Mouse (Mus musculus) fibroblast of lung, adult 2 months (primary cell): ENCODE data around the gene Rfc1.

Source experiments
- DNase-seq: peaks from one replicate; pipeline ENCODE4 v3.0.0-alpha.2; 2011; ENCODE audit warnings: low read depth

The Rfc1 gene

DNA sequence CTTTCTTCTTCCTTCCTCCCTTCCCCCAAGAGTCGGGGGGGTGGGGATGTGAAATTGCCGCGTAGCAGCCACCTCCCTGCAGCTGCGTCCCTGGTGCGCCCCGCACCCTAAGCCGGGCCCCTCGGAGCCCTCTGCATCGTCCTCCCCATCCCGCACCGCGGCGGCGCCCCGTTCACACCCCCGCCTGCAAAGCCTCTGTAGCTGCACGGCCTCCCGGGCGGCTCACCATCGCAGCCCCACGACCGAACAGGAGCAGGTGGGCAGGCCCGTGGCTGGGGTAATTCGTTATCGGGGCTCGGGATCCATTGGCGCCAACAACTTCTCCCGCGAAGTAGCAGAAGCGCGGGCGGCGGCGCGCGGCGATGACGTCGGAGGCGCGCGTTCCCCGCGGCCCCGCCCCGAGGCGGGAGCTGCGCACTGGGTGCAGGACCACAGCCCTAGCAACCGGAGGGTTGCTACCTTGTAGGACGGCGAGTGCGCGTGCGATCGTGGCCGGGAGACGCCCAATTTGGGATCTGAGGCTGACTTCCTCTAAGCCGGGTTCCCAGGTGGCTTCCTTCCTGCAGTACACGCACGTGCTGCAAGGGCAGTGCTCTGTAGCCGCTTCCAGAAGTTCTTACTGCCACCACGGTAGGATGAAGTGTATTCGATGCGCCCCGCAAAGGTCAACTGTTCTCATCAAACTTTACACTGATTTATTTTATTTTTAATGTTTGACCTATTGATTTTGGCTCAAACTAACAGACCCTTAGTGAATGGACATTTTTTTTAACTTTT is at the start of gene Rfc1:
Gene Rfc1, minus strand, starts transcription at position 373 of the 777 bp plus-strand sequence.
- DNase-seq = peak; percentile 76

DNA sequence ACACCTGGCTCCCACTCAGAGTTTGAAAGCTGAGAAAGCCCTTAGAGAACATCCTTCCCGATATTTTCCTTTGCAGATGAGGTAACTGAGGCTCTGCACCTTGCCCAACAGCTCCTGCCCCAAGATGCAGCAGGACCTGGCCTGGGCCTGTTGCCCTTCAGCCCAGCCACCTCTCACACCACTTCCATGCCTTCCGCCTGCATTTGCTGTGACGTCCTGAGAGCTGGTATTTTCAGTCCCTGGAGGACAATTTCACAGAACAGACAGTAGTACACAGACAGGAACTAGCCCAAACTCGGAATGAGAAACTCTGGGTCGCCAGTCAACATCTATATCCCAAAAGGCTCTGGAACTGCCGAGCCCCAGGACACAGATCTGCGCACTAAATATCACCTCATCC is 39.3 kb upstream of the Rfc1 start:
- no peak for DNase-seq

DNA sequence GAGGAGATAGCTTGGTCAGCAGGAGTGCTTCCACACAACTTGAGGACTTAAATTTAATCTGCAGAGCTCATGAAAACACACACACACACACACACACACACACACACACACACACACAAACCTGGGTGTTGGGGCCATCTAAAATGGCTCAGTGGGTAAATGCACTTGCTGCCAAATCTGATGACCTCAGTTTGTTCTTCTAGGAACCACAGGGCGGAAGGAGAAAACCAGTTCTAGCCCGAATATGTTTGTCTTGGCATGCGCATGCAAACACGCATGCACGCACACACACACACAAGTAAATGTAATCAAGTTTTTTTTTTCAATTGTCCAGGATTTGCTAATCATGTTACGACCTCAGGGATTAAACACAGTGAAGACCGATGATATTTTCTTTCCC is 36.1 kb upstream of the Rfc1 start:
- DNase-seq = no peak

DNA sequence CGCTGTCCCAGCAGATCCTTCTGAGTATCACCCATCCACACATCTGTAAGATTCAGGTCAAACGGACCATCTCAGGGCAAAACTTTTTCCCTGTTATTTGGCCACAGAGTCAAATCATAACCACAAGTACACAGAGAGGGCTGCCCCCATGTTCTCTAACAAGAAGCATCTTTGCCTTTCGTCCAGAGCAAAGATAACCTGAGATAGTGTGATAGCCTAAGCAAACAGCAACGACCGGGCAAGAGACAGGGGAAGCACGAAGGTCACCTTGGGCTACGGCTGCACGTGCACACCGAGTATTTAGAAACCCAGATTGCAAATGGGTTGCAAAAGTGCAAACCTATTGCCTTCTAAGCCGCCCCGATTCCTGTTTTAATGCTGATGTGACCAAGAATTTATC is 32.4 kb upstream of the Rfc1 start:
- DNase-seq = no peak

DNA sequence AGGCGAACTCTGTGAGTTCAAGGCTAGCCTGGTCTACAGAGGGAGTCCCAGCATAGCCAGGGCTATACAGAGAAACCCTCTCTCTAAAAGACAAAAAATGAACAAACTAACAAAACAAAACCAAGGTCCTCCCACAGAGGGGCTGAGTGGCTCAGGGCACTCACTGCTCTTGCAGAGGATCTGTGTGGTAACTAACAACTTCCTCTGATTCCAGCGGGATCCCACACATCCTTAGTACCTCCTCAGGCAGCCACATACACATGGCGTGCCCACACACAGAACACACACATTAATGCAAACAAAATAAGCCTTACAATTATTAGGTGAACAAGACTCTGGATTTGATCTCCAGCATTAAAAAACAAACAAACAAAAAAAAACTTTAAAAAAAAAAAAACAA is 22.3 kb upstream of the Rfc1 start:
- DNase-seq = no peak

DNA sequence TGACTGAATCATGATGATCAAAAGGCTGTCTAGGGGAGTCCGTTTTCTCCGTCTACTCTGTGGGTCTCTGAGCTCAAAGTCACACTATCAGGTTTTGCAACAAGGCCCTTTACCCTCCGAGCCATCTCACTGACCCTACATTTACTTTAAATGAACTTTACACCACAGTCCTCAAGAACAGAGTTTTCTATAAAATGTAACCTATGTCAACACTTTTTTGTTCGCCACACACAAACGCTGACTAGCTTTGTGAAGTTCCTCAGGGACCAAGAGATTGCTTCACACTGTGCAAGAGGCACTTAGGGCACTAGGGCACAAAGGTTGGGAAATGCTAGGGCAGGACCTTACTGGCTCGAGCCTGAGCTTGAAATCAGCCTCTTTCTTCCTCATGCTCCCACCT is 21.4 kb upstream of the Rfc1 start:
- no peak for DNase-seq

DNA sequence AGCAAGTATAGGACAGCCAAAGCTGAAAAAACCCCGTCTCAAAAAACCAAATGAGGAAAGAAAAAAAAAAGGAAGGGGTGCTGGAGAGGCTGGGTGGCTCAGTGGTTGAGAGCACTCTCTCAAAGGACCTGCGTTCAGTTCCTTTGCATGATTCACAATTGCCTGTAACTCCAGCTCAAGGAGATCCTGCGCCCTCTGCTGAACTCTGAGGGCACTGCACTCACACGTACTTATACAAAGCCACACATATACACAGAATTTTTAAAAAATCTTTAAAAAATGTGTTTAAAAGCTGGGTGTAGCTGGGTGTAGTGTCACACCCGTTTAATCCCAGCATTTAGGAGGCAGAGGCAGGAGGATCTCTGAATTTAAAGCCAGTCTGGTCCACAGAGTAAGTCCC is 19.5 kb upstream of the Rfc1 start:
- DNase-seq = no peak

DNA sequence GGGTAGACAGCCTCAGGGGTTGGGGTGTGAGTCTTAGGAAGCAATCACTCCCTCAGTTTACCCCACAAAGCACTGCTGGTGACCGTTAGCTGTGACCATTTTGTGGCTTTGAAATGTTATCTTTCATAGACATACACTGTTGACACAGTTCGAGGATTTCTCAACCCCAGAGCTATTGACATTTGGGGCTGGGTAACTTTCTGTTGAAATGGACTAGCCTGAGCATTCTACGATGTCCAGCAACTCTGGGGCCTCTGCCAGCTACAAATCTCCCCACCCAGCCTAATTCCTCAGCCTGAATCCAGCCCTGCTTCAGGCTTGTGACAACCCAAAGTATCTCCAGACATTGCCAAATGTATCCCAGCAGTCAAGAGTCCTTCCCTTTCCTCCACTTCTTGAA is 18.6 kb upstream of the Rfc1 start:
- no peak for DNase-seq

DNA sequence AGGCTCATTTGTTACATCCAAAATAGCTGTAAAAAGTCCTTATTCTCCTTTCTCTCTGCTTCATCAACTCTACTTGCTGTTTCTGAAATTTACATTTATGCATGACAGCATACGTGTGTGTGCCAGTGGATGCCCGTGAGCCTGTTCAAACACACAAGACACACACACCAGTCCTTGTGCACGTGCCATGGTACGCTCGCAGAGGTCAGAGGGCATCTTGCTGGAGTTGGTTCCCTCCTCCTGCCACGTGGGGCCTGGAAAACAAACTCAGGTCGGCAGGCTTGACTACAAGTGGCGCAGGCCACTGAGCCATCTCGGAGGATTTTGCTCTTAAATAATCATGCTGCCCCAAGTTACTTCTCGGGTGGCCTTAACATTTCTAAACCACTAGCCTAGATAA is 15.0 kb upstream of the Rfc1 start:
- no peak for DNase-seq

DNA sequence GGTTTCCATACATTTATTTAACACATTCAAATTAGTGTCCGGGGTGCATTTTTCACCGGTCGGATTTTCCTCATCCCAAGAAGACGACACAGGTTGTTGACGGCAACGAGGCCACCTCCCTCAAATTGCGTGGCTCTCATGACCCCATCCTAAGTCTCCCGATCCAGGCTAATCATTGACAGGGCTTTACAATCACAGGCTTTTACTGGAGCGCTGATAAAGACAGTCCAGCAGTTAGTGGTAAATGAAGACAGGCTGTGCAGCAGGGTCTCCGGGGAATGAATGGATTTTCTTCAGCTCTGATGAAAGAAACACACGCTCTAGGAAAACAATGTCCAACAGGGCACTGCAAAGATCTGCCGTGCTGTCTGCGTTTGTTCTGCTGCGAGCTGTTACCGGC is 12.7 kb upstream of the Rfc1 start, which contains the start of gene Klb:
Gene Klb, plus strand, starts transcription at position 147 of the 400 bp plus-strand sequence.
- no peak for DNase-seq

DNA sequence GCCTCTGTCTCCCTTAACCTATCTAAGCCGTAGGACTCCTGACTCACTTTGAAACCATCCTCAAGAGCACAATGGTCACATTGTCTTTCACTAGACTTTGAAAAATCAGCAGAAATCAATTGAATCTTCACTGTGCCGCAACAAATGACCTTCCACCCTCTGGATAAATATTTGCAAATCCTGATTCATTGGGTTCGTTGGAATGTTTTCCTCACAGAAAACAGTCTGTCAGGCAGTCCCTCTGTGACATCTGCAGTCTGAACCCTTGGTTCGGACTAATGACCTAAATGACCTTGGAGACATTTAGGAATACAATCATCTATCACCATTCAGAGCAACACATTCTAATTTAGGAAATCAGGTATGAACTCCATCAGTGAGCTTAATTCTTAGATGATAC is 4.7 kb upstream of the Rfc1 start:
- DNase-seq = no peak

DNA sequence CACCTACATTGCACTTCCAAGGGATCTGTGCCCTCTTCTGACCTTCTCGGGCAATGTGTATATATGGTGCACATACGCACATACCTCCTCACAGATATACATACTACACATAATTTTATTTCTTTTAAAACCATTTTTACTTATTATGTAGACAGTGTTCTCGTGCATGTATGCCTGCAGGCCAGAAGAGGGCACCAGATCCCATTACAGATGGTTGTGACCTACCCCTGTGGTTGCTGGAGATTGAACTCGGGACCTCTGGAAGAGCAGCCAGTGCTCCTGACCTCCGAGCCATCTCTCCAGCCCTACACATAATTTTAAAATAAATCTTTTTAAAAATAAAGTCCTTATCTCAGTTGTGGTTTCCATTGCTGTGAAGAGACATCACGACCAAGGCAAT is 2.9 kb upstream of the Rfc1 start:
- no peak for DNase-seq

DNA sequence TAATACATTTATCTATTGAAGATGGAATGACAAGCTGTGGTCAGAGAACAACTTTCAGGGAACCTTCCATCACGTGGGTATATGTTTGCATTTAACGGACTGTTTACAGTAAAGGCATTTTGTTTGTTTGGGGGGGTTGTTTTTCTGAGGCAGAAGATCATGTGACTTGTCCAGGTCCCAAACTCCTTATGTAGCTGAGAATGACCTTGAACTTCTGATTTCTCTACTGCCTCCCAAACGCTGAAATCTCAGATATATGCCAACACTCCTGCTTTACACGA is 545 bp upstream of the Rfc1 start:
- no peak for DNase-seq

DNA sequence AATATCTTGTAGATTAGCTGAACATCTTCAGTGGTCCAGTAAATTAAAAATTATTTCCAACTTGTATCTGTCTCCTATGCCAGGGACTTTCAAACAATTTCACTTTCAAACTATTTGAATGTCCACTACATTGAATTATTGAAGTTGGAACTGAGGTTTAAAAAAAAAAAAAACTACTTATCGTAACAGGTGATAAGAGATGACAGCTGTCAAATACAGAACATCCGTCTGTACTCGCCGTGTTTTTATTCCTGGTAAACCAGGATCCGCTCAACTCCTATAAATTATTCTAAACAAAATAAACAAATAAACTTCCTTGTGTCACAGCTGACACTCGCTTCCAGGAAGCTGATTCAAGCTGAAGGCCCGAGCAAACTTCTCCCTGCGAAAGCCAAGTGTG is 682 bp downstream of the Rfc1 start:
- DNase-seq = no peak

DNA sequence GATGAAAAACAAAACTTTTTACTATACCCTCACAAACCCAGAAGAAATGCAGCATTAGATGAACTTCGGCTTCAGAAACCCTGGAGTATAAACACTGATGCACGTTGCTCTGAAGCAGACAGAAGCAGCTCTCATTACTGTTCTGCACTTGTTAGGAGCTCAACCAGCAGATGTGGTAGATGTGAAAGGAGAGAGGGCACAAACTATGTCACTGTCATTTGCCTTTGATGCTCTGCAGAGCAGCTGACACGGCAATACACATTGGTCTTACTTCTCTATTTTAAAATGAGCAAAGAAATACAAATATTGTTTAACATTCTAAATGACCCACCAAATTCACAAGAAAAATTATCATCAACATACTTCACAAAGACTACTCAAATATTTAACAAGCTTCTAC is 5.5 kb downstream of the Rfc1 start:
- no peak for DNase-seq

DNA sequence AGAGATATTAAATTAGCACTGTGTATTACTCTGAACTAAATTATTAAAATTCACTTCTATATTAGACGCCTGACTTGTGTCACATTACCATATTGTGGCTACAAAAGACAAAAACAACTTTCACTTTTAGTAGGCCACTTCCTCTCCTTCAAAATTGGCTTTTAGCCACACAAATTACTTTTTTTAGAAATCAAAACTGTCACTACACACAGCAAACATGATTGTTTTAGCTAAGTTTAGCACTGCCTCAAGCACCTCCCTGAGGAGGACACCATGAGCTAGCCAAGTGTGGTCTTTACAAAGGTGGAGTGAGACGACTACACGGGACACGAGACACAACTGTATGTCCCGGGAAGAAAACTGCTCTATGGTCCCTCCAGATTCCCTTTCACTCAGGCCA is 9.3 kb downstream of the Rfc1 start:
- DNase-seq = no peak

DNA sequence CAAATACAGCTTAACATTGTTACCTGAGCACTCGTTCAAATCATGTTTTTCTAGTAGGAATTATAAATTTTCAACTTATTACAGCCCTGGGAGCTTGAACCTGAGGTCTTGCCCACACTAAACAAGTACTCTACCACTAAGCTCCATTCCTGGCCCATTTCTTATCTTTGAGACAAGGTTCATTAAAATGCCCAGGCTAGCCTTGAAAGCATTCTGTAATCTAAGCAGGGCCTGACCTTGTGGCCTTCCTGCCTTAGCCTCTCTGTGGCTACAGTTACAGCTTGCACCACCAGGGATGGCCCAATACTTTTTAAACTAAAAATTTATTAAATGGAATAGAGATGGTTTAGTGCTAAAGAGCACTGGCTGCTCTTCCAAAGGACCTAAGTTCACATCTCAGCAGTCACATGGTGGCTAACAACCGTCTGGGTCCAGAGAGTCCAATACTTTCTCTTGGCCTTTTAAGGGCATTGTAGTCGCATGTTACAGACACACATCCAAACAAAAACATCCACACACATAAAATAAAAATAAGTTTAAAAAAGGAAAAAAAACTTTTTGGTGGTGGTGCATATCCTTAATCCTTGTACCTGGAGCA is 10.6 kb downstream of the Rfc1 start:
- no peak for DNase-seq

DNA sequence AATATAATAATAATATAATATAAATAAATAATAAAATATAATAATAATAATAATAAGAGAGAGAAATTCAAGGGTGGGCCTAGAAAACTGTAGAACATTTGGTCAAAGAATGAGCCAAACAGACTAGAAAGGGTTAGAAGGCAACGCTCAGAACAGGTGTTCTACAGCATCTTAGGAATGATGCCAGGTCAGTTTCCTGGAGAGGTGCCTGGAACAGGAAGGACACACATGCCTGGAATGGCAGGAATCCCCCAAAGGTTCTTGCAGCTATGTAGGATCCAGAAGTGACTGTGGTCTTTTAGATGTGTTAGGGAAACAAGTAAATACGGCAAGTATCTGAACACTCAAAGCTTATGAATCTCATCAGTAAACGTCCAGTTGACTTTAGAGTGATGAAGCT is 11.2 kb downstream of the Rfc1 start:
- no peak for DNase-seq

DNA sequence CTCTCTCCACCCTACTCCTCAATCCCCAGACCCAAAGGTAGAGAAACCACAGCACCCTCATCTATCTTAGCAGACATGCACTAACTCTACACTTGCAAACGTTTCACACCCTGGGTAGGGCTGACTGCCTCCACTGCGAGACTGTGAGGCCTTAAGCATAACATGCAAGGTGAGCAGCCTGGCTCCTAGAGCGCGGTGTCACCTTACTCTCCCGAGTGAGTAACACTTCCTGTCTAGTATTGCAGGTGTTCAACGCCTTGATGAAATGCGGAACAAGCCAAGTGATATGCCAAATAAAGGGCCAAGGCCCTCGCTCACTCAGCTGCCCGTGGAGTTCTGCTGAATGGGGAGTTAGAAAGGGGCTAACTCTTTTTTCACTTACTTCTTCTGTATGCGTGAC is 13.3 kb downstream of the Rfc1 start:
- DNase-seq = no peak

DNA sequence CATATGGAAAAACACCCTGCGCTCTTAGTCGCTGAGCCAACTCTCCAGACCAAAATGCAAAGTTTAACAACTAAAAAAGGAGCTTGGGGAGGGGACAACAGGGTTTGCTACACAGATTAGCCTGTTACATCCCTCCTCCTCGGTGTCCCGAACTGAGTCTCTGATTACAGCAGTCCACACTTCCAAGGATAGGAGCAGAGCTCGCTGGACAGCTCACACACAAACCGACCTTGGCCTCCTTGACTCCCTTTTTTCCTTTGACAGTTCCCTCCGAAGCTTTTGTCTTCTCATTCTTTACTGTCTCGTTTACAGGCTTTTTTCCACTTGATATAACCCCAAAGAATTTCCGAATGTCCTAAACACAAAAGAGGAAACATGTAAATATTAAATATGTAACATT is 16.3 kb downstream of the Rfc1 start:
- no peak for DNase-seq

DNA sequence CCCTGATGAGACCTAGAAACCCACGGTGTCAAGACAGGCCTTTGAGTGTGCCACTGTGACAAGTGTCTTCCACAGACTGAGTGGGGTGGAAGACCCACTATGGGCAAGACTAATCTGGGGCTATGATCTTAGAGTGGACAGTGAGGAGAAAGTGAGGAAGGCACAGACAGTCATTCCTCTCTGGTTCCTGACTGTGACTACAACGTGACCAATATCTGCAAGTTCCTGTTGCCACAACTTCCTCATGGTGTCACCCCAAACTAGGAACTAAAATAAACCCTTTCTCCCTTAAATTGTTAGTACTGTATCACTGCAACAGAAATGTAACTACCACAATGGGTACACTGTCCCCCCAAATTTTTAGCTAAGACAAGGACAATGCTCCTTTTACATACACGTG is 26.6 kb downstream of the Rfc1 start:
- DNase-seq = no peak

DNA sequence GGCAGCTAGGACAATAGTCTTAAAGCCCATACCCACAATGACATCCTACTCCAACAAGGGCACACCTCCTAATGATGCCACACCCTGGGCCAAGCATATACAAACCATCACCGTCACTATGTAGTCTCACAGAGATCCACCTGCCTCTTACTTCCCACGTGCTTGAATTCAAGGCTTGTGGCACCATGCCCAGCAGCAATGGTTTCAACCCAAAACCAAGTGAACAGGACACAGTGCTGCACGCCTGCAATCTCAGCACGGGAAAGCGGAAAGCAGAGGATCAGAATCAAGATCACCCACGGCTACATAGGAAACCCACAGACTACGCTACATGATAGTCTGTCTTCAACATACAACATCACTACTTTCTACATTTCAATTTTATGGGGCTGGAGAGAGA is 27.3 kb downstream of the Rfc1 start:
- DNase-seq = no peak

DNA sequence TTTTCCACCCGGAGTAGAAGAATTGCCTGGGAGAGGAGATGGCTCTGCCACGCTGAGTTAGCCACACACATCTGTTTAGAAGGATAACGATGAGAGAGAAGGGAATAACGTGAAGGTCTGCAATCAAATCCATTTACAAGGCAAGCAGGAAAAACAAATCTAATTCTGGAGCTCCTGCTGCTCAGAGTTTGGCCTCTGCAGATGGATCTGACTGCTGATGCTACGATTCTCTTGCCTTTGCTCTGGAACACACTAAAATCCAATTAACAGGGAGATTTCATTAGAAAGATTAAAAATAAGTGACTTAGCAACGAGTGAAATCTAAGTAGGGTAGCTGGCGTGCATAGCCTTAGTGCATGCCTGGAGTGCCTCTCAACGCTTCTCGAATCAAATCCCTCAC is 30.0 kb downstream of the Rfc1 start:
- no peak for DNase-seq

DNA sequence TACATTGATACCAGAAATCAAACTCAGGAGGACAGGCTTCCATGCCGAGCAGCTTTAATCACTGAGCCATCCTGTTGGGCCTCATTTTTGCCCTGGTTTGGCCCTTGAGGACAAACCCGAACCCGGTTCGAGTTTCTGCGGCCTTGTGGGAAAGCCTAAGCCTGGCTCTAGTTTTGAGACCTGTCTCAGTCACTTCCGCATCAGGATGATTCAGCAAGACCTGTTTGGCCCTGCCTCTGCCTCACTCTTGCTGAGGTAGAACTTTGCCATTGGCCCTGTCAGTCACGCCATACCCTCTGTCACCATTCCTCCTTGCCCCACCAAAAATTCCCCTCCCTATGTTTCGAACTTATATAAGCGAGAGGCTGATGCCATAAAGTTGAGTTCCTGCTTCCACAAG is 35.3 kb downstream of the Rfc1 start:
- DNase-seq = no peak
